Mouse (Mus musculus) left cerebral cortex, postnatal 14 days (tissue): Measurements from ENCODE around the gene H2afj. TPM values are rescaled to one million over a fixed set of nuclear protein-coding genes. Genes with fewer than 3 reads are reported as not detected.

Source experiments
- DNase-seq, 2 experiments: peaks; one replicate each; pipeline ENCODE4 v3.0.0; 2021 to 2022; ENCODE audit warnings: low spot score in 2 of 2, mixed read lengths in 1 of 2
- intact Hi-C: fragments of 180-260 bp; cut with DNase I; formaldehyde crosslinking; loops from one replicate; pipeline ENCODE4 v1.15.1; 2025
- total RNA-seq, 2 experiments: library from RNA; stranded (reverse); gene quantifications; 2 replicates each; pipeline ENCODE4 v1.2.3; 2021

H2afj gene
- total RNA-seq, 2 experiments from 2014 or later: 65.7 to 66.8 TPM

GRCm38 (mm10) chr6:136803739-136804633 is 4.1 kb upstream of the H2afj start, which contains the start of gene Hist4h4:
Hist4h4 (minus strand) TSS chr6:136804415.
- DNase-seq: peak; percentile 96 to 98
- intact Hi-C loops: no loop called here

DNA sequence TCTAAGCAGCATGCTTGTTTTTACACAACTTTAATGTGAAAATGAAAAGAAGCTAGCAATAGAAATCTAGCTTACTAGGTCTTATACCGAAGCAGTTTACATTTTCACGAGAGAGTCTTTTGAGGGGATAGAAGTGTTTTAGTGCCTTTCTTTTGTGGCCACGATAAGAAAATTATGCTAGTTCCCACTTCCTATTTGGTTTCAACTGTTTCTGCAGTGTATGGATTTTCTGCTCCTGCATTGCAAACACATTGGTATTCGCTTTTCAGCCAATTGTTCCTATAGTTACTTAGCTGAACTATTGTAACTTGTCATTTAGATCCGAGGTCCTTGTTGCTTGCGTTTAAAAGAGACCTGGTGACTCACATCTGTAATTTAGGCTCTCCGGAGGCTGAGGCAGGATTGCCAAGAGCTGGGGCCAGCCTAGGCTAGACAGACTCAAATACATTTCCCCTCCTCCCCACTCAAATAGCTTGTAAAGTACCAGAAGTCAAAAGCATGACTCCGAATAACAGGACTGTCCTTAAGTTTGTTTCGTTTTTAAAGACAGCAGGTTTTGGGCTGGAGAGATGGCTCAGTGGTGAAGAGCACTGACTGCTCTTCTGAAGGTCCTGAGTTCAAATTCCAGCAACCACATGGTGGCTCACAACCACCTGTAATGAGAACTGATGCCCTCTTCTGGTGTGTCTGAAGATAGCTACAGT is 3.2 kb upstream of the H2afj start:
- intact Hi-C loops: no loop called here
- DNase-seq: no peak

DNA sequence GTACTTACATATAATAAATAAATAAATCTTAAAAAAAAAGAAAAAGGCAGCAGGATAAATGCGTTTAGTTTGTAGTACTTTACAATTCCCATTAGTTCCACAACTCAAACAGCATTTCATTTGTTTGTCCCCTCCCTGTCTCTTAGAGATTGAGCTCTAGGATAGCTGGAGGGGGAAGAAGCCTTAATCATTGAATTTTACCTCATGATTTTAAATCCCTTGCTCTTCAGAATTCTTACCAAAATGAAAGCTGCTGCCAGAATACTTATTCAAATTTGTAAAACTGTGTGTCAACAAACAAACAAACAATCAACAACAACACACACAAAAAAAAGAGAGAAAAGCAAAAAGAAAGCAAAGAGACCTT is 2.7 kb upstream of the H2afj start:
- DNase-seq: no peak
- intact Hi-C loops: no loop called here

- no peak for DNase-seq
- intact Hi-C loops: no loop called here
These were observed 1.2 kb upstream of the H2afj start for GRCm38 (mm10) chr6:136806819-136807218.

DNA sequence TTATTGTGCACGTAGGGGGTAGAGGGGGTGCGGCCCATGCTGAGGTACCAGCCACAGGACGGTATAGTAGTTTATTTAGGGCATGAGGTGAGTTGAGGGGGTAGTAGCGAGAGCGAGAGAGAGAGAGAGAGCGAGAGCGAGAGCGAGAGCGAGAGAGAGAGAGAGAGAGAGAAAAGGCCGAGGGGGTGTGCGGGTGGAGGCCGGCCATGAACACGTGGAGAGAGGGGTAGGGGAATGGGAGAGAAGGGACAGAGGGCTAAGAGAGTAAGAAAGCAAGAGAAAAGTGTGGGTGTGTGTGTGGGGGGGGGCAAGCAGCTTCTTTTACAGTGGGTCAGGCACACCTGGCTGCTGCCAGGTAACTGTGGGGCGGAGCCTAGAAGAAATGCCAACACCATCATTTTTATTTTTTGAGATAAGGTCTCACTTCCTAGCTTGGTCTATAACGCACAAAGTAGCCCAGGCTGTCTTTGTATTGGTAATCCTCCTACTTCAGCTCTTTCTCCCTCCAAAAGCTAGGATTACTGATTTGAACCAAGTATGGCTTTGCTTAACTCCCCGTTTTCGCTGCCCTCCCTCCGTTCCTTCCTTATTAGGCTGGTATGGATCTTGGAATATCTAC is 540 bp upstream of the H2afj start:
- no peak for DNase-seq
- intact Hi-C loops: no loop called here

DNA sequence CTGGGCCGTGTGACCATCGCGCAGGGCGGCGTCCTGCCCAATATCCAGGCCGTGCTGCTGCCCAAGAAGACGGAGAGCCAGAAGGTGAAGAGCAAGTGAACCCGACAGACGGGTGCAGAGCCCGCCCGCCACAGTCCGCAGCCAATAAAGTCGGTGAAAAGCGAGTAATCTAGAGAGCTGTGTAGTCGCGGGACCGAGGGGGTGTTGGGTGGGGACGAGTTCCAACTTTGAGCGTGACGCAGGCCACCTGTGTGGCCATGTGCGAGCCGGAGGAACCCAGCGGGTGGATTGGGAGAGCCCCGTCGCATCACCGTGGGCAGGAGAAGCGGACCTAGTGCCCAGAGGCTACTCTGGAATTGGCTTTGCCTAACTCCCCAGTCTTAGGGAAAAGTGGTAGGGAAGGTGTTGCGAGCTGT is 595 bp downstream of the H2afj start:
- peak; percentile 45 to 60 for DNase-seq
- intact Hi-C loops: no loop called here

DNA sequence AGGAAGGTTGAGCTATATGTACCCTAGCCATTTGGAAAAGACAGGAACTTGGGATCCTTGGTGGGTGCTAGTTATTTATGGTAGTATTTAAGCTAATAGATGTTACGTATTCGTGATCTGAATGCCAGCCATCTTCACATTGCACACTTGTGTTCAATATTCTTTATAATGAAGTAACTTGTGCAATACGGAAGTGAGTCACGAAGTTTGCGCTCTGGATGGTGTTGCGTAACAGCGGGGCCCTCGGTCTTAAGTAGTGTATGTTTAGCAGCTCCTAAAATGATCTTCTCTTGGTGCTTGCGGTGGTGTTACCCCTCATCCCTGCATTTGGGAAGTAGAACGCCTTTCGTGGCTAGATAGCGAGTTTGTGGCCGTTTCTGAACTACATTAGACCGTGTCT is 1.0 kb downstream of the H2afj start:
- DNase-seq: peak in 1 of 2 experiments; percentile 28
- intact Hi-C loops: no loop called here

- intact Hi-C loops: no loop called here
These were observed 1.6 kb downstream of the H2afj start for GRCm38 (mm10) chr6:136809673-136810072.

GRCm38 (mm10) chr6:136811196-136811595 is 3.2 kb downstream of the H2afj start:
- intact Hi-C loops: no loop called here
- no peak for DNase-seq

More at GRCm38 (mm10) chr6:136809673-136810072, 1.6 kb downstream of the H2afj start:
- no peak for DNase-seq

DNA sequence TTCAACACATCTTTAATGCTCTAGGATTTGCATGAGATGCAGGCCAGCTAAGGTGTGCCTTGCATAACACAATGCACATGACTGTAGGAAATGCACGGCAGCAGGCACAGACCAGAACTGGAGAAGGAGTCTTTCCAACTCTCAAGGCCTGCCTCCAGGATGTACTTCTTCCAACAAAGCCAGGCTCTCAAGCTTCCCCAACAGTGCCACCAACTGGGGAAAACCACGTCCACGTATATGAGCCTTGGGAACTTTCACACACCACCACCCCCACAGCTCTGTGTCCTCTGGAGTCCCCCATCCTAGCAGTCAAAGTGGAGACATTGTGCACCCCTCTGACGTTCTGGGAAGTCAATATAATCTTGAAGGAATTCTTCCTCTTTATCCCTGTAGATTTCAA is 5.1 kb downstream of the H2afj start:
- DNase-seq: peak in 1 of 2 experiments; percentile 55
- intact Hi-C loops: no loop called here

DNA sequence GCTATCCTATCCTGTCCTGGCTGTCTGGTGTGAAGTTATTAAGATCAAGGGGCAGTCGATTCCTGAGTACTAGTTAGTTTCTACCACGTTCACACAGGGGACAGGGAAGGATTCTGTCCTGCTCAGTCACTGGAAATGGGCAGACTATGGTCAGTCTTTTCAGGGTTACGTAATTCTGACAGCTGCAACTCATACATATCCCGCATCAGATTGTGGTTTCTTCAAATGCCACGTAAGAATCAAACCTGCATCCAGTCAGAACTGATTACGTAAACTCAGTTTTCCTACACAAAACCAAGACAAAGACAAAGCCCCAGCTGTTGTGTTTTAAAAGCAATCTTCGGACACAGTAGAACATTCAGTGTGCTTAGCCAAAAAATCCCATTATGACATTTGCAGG is 7.3 kb downstream of the H2afj start:
- DNase-seq: no peak

DNA sequence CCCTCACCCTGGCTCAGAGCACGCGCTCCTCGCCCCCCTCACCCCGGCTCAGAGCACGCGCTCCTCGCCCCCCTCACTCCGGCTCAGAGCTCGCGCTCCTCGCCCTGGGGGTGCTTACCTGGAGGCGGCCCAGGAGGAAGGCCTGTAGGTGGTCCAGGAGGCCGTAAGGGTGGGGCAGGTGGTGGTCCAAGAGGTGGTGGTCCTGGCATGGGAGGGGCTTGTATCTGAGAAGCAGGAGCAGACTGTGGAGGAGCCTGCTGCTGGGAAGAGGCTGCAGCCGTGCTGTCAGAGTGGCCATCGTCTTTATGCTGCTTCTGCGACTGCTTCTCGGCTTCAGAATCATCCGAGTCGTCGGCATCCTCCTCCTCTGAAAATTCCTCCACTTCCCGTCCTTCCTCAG is 8.8 kb downstream of the H2afj start:
- intact Hi-C loops: no loop called here
- DNase-seq: no peak

More for the DNA sequence above, 7.3 kb downstream of the H2afj start:
- intact Hi-C loops: no loop called here

GRCm38 (mm10) chr6:136817549-136817948 is 9.5 kb downstream of the H2afj start:
- intact Hi-C loops: no loop called here
- DNase-seq: peak; percentile 85 to 94

GRCm38 (mm10) chr6:136820381-136820780 is 12.3 kb downstream of the H2afj start:
- DNase-seq: no peak
- intact Hi-C loops: no loop called here

DNA sequence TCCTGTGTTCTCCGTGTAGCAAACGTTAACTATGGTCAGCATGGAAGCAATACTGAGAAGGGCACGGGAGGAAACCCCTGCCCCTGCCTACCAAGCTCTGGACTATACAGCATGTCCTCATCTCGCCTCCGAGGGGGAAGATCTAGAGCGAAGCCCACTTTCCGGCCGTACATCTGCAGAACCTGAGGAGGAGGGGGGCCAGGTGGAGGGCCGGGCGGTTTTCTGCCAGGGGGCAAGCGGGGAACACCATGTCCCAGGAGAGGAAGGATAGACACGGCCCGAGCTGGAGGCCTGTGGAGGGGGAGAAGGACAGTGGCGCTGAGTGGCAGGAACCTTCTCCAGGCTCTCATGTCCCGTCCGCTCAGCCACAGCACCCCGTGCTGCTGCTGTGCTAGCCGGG is 13.0 kb downstream of the H2afj start:
- DNase-seq: no peak
- intact Hi-C loops: no loop called here

GRCm38 (mm10) chr6:136824987-136825386 is 16.9 kb downstream of the H2afj start:
- no peak for DNase-seq
- intact Hi-C loops: no loop called here

DNA sequence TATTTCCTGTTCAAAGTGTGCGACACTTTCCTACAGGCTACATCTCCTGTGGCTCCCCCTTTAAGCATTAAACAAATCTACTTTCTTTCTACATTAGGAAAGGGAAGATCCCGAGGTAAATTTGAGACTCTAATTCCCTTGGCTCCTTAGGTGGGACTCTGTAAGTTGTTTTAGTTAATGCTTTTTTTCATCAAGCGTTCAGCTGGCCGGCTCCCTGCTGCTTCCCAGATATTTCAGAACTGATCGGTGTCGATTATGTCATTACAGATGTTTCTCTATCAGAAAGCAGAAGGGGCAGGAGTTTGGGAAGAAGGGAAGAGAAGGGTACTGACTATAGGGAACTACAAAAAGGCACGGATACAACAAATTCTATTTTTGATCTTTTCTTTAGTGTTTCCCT is 19.1 kb downstream of the H2afj start:
- intact Hi-C loops: no loop called here
- no peak for DNase-seq

GRCm38 (mm10) chr6:136827516-136827880 is 19.5 kb downstream of the H2afj start, which contains the start of gene BC049715:
BC049715 (plus strand) TSS chr6:136827626.
- intact Hi-C loops: no loop called here

DNA sequence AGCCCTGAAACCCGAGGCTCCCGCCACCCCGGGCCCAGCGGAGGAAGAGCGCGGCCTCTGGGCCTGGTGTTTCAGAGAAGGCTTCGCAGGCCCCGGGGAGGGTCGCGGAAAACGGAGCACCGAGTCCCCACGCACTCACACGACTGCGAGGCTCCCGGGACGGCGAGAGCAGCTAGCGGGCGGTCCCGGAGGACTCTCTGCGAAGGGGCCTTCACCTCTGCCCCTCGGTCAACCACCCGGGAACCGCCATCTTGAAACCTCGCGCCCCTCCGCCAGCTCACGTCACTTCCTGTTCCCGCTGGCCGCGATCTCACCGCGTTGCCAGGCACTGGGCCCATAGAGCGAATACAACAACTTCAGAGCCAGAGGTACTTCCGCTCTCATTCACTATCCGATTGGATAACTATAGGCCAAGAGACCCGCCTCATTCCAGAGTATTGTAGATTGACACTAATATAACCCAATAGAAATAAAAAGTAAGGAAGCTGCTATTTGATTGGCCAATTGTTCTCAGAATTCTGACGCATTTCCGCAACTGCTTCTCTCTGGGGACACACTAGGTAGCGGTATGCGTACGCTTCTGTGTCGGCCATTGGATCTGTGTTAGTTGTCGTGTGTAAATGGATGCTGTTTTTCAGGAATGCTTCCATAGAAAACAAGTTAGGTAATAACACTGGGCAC is 20.0 kb downstream of the H2afj start, which contains the start of gene Wbp11:
TSS of gene Wbp11 (minus strand) at position 353 of the 681 bp plus-strand sequence.
- intact Hi-C loops: no loop called here
- peak; percentile 96 to 99 for DNase-seq

More at GRCm38 (mm10) chr6:136827516-136827880, 19.5 kb downstream of the H2afj start, which contains the start of gene BC049715:
- no peak for DNase-seq
